Mouse (Mus musculus) bone marrow macrophage, adult 2 months (primary cell): ENCODE data around the gene Ntrk3. TPM values are rescaled to one million over a fixed set of nuclear protein-coding genes. Genes with fewer than 3 reads are reported as not detected.

Experiments
- H3K27ac ChIP-seq: 2 replicates; pipeline ENCODE4 v1.5.1; 2012; ENCODE audit warnings: low read depth, low read length; ENCODE audit not compliant: insufficient read depth
- H3K4me1 ChIP-seq: 2 replicates; pipeline ENCODE4 v1.6.1; 2012; ENCODE audit warnings: low read length; ENCODE audit not compliant: control insufficient read depth, insufficient read depth
- H3K4me3 ChIP-seq: 2 replicates; pipeline ENCODE4 v1.5.1; 2012; ENCODE audit warnings: mild to moderate bottlenecking, low read length, moderate library complexity; ENCODE audit not compliant: insufficient read depth
- CTCF ChIP-seq: IDR thresholded peaks from 2 replicates; pipeline ENCODE4 v1.5.1; 2012; ENCODE audit warnings: low read depth, mild to moderate bottlenecking, low read length, moderate library complexity
- POLR2A ChIP-seq: IDR thresholded peaks from 2 replicates; pipeline ENCODE4 v1.6.1; 2012; ENCODE audit warnings: mild to moderate bottlenecking, low read depth, low read length, borderline replicate concordance
- polyA plus RNA-seq: library from polyadenylated mRNA; stranded (reverse); fragments of >200 nt; gene quantifications from 2 replicates; pipeline ENCODE4 v1.2.4, GENCODE M21; 2012; ENCODE audit not compliant: missing spikeins, insufficient read depth, insufficient read length

The Ntrk3 gene
- polyA plus RNA-seq, 1 experiment: not detected

DNA sequence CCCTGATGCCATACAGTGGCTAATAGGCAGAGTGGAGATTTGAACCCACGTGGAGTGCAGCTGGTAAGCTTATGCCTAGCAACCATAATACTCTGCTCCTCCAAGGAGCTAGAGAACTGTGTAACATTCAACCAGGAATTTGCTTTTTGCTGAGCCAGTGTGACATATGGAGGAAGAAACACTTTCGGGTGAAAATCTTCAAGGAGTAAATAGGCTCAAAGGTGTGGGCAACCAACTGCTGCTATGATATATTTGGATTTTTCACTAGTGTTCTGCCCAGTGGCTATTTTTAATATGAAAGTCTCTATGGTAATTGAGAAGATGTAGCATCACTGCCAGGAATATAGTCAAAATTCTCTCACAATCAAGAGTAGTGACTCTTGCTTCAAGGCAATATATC lies 409.5 kb downstream of the Ntrk3 start:
- Histone ChIP-seq H3K4me1 (no peaks in the 10 kb centered on the region), H3K27ac (no peak overlapping the region), H3K4me3 (no peak overlapping the region)
- TF ChIP-seq POLR2A (no peak), CTCF (no peak)

- H3K4me1 ChIP-seq: no peaks in the 10 kb centered on the region
- H3K27ac ChIP-seq: no peak overlapping the region
- TF ChIP-seq CTCF (no peak), POLR2A (no peak)
- no peak overlapping the region for H3K4me3 ChIP-seq
These were observed 411.6 kb downstream of the Ntrk3 start for GRCm38 (mm10) chr7:78326185-78326584.

GRCm38 (mm10) chr7:78318640-78319039 lies 419.2 kb downstream of the Ntrk3 start:
- no peak overlapping the region for H3K4me3 ChIP-seq
- no peaks in the 10 kb centered on the region for H3K4me1 ChIP-seq
- no peak overlapping the region for H3K27ac ChIP-seq
- TF ChIP-seq CTCF: no peak
- TF ChIP-seq POLR2A: no peak

DNA sequence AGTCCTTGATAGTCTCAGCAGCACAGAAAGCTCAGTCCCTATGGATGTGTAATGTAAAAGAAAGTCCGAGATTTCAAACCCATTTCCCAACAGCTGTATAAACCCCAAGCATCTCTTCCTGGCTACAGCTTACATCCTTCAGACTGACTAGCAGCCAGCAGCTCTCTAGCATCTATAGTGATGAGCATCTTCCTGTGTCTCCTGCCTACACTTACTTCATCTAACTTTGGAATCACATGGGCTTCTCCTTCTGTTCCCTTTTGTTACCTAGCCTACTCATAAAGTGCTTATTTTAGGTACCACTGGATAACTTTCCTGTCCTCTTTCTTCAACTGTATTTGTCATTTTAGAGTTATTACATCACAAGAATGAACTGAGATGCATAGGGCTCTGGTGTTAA lies 432.0 kb downstream of the Ntrk3 start:
- Histone ChIP-seq H3K4me1 (no peaks in the 10 kb centered on the region), H3K27ac (no peak overlapping the region), H3K4me3 (no peak overlapping the region)
- TF ChIP-seq CTCF: no peak
- TF ChIP-seq POLR2A: no peak

GRCm38 (mm10) chr7:78305029-78305428 lies 432.8 kb downstream of the Ntrk3 start:
- no peak for TF ChIP-seq POLR2A
- no peak for TF ChIP-seq CTCF
- Histone ChIP-seq H3K4me1 (no peaks in the 10 kb centered on the region), H3K4me3 (no peak overlapping the region), H3K27ac (no peak overlapping the region)

DNA sequence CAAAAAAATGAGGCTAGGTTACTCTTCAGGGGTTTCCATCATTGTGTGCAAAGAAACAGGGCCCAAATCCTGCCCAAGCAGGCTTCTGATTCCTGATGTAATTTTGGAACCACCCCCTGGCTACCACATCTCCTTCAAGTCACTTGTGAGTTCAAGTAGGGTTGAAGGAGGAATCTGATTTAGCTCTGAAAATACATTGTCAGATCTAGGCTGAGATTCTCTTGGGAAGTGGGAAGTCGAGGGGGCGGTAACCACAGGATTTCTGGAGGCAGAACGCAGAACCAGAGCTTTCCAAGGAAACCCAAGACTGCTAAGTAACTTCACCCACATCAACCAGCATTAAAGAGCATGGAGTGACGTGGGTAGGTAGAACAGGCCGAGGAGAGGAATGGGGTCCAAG lies 440.5 kb downstream of the Ntrk3 start:
- Histone ChIP-seq H3K4me3 (no peak overlapping the region), H3K4me1 (no peaks in the 10 kb centered on the region), H3K27ac (no peak overlapping the region)
- TF ChIP-seq CTCF (no peak), POLR2A (no peak)

GRCm38 (mm10) chr7:78294322-78294721 lies 443.5 kb downstream of the Ntrk3 start:
- H3K4me1 ChIP-seq: no peaks in the 10 kb centered on the region
- no peak overlapping the region for H3K4me3 ChIP-seq
- TF ChIP-seq POLR2A: no peak
- TF ChIP-seq CTCF: no peak
- no peak overlapping the region for H3K27ac ChIP-seq

DNA sequence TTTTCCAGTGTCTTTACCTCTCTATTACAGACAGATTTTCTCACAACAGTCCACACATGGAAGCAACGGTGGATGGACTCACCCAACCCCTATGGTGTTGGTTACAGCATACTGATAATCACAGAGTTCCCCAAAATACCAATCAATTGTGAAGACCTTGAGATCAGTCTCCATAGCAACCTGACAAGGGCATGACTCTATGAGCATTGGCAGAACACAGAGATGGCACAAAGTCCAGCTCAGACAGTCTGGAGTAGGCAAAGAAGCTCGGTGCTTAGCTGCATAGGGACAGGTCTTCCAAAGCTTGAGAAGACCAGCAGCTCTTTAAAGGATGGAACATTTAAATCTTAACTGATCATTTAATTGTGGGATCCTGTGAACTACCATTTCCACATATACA lies 447.6 kb downstream of the Ntrk3 start:
- H3K27ac ChIP-seq: no peak overlapping the region
- no peaks in the 10 kb centered on the region for H3K4me1 ChIP-seq
- H3K4me3 ChIP-seq: no peak overlapping the region
- no peak for TF ChIP-seq POLR2A
- TF ChIP-seq CTCF: no peak

DNA sequence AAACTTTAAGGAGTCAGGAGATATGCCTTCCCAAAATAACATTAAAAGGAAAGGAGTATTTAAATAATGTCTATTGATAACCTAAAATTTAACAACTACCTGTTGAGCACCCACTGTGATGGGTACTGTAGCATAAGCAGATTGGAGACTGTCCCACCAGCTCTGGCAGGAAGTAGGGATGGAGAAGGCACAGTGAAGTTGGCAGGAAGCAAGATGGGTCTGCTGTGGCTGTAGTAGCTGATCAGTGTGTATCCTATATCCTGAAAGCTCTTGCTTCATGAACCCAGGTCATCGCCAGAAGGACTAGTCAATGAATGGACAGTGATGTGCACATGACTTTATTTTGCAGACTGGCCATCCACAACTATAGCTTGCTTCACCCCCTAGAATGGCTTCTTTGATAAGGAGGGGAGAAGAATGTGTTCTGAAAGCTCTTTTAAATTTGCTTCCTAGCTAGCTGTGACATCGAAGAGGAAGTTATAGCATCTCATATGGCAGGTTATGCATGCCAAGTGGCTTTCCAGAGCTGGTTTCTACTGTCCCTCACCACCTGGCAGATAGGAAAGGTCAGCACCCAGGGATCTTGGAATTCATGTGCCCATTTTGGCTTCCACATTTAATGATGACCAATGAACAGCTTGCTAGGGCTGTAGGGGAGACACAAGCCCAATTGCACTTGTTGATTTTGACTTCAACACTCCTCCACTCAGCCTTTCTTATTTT lies 451.1 kb downstream of the Ntrk3 start:
- Histone ChIP-seq H3K27ac (no peak overlapping the region), H3K4me1 (no peaks in the 10 kb centered on the region), H3K4me3 (no peak overlapping the region)
- no peak for TF ChIP-seq CTCF
- TF ChIP-seq POLR2A: no peak

GRCm38 (mm10) chr7:78269506-78270250 lies 468.1 kb downstream of the Ntrk3 start:
- no peaks in the 10 kb centered on the region for H3K4me1 ChIP-seq
- no peak overlapping the region for H3K4me3 ChIP-seq
- TF ChIP-seq CTCF (no peak), POLR2A (no peak)
- no peak overlapping the region for H3K27ac ChIP-seq
